Mouse (Mus musculus): ENCODE measurements around the gene Fmnl2. TPM values are rescaled to one million over a fixed set of nuclear protein-coding genes. Genes with fewer than 3 reads are reported as not detected.

Fmnl2 gene
- total and polyA plus RNA-seq, 2 experiments from 2014 or later, result 9.1 to 41.8 TPM

GRCm38 (mm10) chr2:52990874-52991687 is 133.4 kb downstream of the Fmnl2 start:
- Histone ChIP-seq H3K9ac (no peak overlapping the region), H3K9me3 (ENCODE audit: low read length) (no peaks in the 10 kb centered on the region), H3K27ac (ENCODE audit: low read depth, low read length) (peak overlapping the region; percentile 35; the same call in 1 of the 2 replicates), H3K27me3 (ENCODE audit: insufficient read depth, low read length) (no peaks in the 10 kb centered on the region), H3K4me3 (ENCODE audit: low read depth, low read length) (no peak overlapping the region), H3K36me3 (ENCODE audit: insufficient read depth) (no peaks in the 10 kb centered on the region), H3K4me1 (ENCODE audit: insufficient read depth) (no peaks in the 10 kb centered on the region), H3K4me2 (ENCODE audit: low read depth) (no peak overlapping the region)
- 83% methylated on average over 9 of the region's 9 CpGs for WGBS
- ATAC-seq (no peak), DNase-seq (no peak)
- no peak for TF ChIP-seq CTCF (IDR thresholded peaks at IDR 0.05; ENCODE audit: low read depth)

DNA sequence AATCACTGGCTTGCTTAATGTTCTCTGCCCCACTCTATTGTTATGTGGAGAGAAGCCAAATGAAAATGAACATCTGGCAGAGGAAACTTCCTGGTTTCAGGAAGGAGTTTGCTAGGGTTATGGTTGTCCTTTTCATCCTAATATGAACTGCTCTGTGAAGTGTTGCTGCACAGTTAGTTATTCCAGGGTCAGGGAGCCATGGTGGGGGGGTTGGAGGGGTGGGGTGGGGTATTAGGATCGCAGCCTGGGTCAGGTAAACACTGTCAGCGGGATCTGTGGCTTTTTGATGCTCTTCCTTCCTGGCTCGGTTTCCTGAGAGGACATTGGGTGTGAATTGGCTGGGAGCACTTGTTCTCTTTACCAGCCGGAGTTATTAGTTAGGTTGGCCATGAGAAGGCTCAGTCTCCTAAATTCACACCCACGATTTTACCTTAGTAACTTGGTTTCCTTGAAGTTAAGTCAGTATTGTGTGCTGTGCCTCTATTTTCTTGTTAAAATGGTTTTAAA is 134.1 kb downstream of the Fmnl2 start:
- 91% methylated on average over 5 of the region's 5 CpGs for WGBS
- peak overlapping the region; percentile 35; the same call in 1 of the 2 replicates for H3K27ac ChIP-seq (ENCODE audit: low read depth, low read length)
- no peak overlapping the region for H3K4me3 ChIP-seq (ENCODE audit: low read depth, low read length)
- ATAC-seq (no peak), DNase-seq (no peak)
- H3K4me1 ChIP-seq (ENCODE audit: insufficient read depth), result no peaks in the 10 kb centered on the region
- no peak overlapping the region for H3K9ac ChIP-seq
- H3K9me3 ChIP-seq (ENCODE audit: low read length), result no peaks in the 10 kb centered on the region
- H3K27me3 ChIP-seq (ENCODE audit: insufficient read depth, low read length), result no peaks in the 10 kb centered on the region
- no peak overlapping the region for H3K4me2 ChIP-seq (ENCODE audit: low read depth)
- no peak for TF ChIP-seq CTCF (IDR thresholded peaks at IDR 0.05; ENCODE audit: low read depth)
- no peaks in the 10 kb centered on the region for H3K36me3 ChIP-seq (ENCODE audit: insufficient read depth)

DNA sequence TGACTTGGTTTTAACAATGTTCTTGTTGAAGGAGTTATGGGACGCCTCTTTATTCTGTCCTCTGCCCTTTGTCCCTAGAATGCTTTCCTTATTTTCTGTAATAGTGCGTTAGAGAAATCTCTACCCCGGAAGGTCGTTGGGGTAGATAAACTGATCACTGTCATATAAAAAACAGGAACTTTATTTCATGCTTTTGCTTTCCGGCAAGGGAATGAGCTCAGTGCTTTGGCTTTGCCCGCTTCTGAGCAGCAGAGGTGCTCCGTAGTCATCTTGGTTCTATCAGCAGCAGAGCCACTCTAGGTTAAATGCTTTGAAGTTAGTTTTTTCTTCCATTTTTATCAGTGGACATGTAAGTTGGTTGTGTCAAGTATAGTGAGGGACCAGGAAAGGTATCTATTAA is 135.6 kb downstream of the Fmnl2 start:
- H3K4me2 ChIP-seq (ENCODE audit: low read depth), result no peak overlapping the region
- no peak for ATAC-seq
- H3K9ac ChIP-seq, result no peak overlapping the region
- WGBS, result 88% methylated on average over 7 of the region's 7 CpGs
- no peaks in the 10 kb centered on the region for H3K36me3 ChIP-seq (ENCODE audit: insufficient read depth)
- no peak overlapping the region for H3K27ac ChIP-seq (ENCODE audit: low read depth, low read length)
- H3K27me3 ChIP-seq (ENCODE audit: insufficient read depth, low read length), result no peaks in the 10 kb centered on the region
- no peaks in the 10 kb centered on the region for H3K9me3 ChIP-seq (ENCODE audit: low read length)
- H3K4me3 ChIP-seq (ENCODE audit: low read depth, low read length), result no peak overlapping the region
- TF ChIP-seq CTCF (IDR thresholded peaks at IDR 0.05; ENCODE audit: low read depth), result no peak
- no peak for DNase-seq
- no peaks in the 10 kb centered on the region for H3K4me1 ChIP-seq (ENCODE audit: insufficient read depth)

GRCm38 (mm10) chr2:52994526-52994925 is 136.9 kb downstream of the Fmnl2 start:
- no peaks in the 10 kb centered on the region for H3K4me1 ChIP-seq (ENCODE audit: insufficient read depth)
- no peaks in the 10 kb centered on the region for H3K9me3 ChIP-seq (ENCODE audit: low read length)
- ATAC-seq (no peak), DNase-seq (no peak)
- no peak overlapping the region for H3K4me3 ChIP-seq (ENCODE audit: low read depth, low read length)
- H3K27me3 ChIP-seq (ENCODE audit: insufficient read depth, low read length), result no peaks in the 10 kb centered on the region
- TF ChIP-seq CTCF (IDR thresholded peaks at IDR 0.05; ENCODE audit: low read depth), result no peak
- no peaks in the 10 kb centered on the region for H3K36me3 ChIP-seq (ENCODE audit: insufficient read depth)
- no peak overlapping the region for H3K27ac ChIP-seq (ENCODE audit: low read depth, low read length)
- WGBS, result 88% methylated on average over 9 of the region's 9 CpGs
- no peak overlapping the region for H3K9ac ChIP-seq
- no peak overlapping the region for H3K4me2 ChIP-seq (ENCODE audit: low read depth)

DNA sequence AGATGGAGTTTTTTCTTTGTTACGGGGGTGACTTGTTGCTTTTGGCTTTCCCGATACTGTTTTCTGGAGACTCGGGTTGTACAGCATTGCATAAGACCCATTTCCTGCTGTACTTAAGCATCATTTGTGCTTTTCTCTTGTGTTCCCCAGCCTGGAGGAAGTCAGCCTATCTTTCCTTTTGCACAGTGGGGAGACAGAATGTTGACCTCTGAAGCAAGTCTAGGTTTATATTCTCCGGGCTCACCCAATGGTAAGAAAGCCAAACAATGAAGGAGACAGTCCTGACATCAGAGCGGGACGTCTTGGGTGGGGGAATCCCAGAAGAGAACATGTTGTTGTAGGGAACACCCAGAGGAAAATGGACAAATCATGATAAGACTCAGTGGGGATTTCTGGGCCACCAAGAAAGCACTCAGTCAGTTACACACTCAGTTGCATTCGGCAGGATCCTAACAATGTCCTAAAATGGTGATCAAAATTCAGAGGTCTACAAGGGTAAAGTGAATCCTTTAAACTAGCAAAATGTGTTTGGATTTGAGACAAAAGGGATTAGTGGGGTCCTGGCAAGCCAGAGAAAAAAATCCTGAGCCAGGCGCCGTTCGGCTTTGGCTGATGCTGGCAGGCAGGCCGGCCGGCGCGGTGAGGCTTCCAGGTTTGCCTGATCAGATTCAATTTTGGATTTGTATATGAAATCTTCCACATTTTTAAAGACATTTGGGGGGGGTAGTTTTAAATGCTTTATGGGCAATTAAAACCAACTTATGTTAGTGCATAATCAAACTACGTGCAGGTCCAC is 140.5 kb downstream of the Fmnl2 start:
- WGBS, result 25% methylated on average over 15 of the region's 15 CpGs
- peak; percentile 14; the same call in 1 of the 2 replicates for ATAC-seq

DNA sequence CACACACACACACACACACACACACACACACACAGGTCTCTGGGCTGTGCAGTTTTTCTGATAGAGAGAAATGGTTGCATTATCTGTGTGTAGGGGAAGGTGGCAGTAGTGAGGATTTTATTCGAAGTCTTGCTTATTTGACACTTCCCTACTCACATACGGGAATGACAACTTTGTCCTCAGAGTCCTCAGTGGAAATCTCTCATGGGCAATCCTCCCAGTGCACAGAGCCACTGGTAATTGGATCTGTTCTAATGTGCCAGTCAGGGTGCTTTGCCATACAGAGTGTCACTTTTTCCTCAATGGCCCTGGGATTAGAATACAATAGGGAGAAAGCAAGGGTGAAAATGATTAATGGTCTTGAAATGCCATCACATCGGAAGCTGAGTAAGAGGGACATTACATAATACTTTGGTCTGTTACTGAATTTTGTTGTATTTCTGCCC is 141.9 kb downstream of the Fmnl2 start:
- WGBS, result 14% methylated on average over 3 of the region's 3 CpGs
- Histone ChIP-seq H3K4me1 (ENCODE audit: insufficient read depth) (no peaks in the 10 kb centered on the region), H3K4me3 (ENCODE audit: low read depth, low read length) (no peak overlapping the region), H3K36me3 (ENCODE audit: insufficient read depth) (no peaks in the 10 kb centered on the region), H3K27ac (ENCODE audit: low read depth, low read length) (no peak overlapping the region), H3K9ac (no peak overlapping the region), H3K4me2 (ENCODE audit: low read depth) (no peak overlapping the region), H3K27me3 (ENCODE audit: insufficient read depth, low read length) (no peaks in the 10 kb centered on the region), H3K9me3 (ENCODE audit: low read length) (no peaks in the 10 kb centered on the region)
- no peak for DNase-seq
- TF ChIP-seq CTCF (IDR thresholded peaks at IDR 0.05; ENCODE audit: low read depth), result peak; percentile 63
- peak; percentile 68 for ATAC-seq

More for the DNA sequence above, 140.5 kb downstream of the Fmnl2 start:
- H3K36me3 ChIP-seq (ENCODE audit: insufficient read depth), result no peaks in the 10 kb centered on the region
- H3K4me1 ChIP-seq (ENCODE audit: insufficient read depth), result no peaks in the 10 kb centered on the region
- no peak for TF ChIP-seq CTCF (IDR thresholded peaks at IDR 0.05; ENCODE audit: low read depth)
- H3K27ac ChIP-seq (ENCODE audit: low read depth, low read length), result no peak overlapping the region
- H3K4me2 ChIP-seq (ENCODE audit: low read depth), result no peak overlapping the region
- no peaks in the 10 kb centered on the region for H3K9me3 ChIP-seq (ENCODE audit: low read length)
- H3K27me3 ChIP-seq (ENCODE audit: insufficient read depth, low read length), result no peaks in the 10 kb centered on the region
- peak; percentile 40 for DNase-seq
- no peak overlapping the region for H3K4me3 ChIP-seq (ENCODE audit: low read depth, low read length)
- H3K9ac ChIP-seq, result no peak overlapping the region
